Mouse (Mus musculus) layer of hippocampus, postnatal 10 days (tissue): ENCODE measurements around the gene Phlpp1. TPM values are rescaled to one million over a fixed set of nuclear protein-coding genes. Genes with fewer than 3 reads are reported as not detected.

Experiments
- total RNA-seq, 2 experiments: library from RNA; stranded (reverse); gene quantifications; 2 replicates each; pipeline ENCODE4 v1.2.3; 2021

Phlpp1 gene
- total RNA-seq, 2 experiments from 2014 or later = 56.4 to 64.3 TPM

Other genes starting within 250 kb of the Phlpp1 start
- 10 to 100 TPM; 19.7 to 20.7 TPM for gene Zcchc2, start 181.3 kb upstream of the Phlpp1 start, total RNA-seq